In genomic region chr8:10350451-10350850, GRCm38 (mm10) we compare ENCODE assay signal across 18 mouse cellular contexts.
"Had no signal": no experiment of that assay in that cellular context is flagged by ENCODE, and none has a peak within 500 bp of the region (broad histone marks: within the 10 kb centered on the region; RNA-seq: fewer than 3 reads in every experiment).

No protein-coding gene starts in this region.

- H3K4me1 ChIP-seq: lung, embryonic 15.5 days; megakaryocyte, embryonic 14.5 days; neural tube, embryonic 12.5 days; stomach, embryonic 15.5 days had no signal

- H3K27ac ChIP-seq: lung, embryonic 15.5 days; macrophage; midbrain, embryonic 12.5 days; neural tube, embryonic 12.5 days; stomach, embryonic 15.5 days; stomach, postnatal 0 days had no signal

- H3K9me3 ChIP-seq: lung, embryonic 15.5 days; midbrain, embryonic 12.5 days; neural tube, embryonic 12.5 days; stomach, embryonic 15.5 days had no signal

- H3K4me3 ChIP-seq: lung, embryonic 15.5 days; megakaryocyte, embryonic 14.5 days; midbrain, embryonic 12.5 days; neural tube, embryonic 12.5 days; stomach, embryonic 15.5 days had no signal

- ATAC-seq: liver, postnatal 0 days; lung, postnatal 0 days; midbrain, embryonic 16.5 days had no signal

- H3K9ac ChIP-seq: liver, postnatal 0 days; lung, embryonic 15.5 days; midbrain, embryonic 12.5 days; neural tube, embryonic 12.5 days; stomach, embryonic 15.5 days had no signal

- H3K36me3 ChIP-seq: lung, embryonic 15.5 days; midbrain, embryonic 12.5 days; neural tube, embryonic 12.5 days; stomach, embryonic 15.5 days had no signal

- DNase-seq: liver, postnatal 0 days; lung, adult 2 months; lung, postnatal 14 days; lung, postnatal 36 days; midbrain, embryonic 14.5 days; right cerebral cortex, postnatal 14 days; thymus, adult 2 months; thymus, postnatal 25 days; thymus, postnatal 4 days had no signal

- H3K4me2 ChIP-seq: lung, embryonic 15.5 days; midbrain, embryonic 12.5 days; neural tube, embryonic 12.5 days; stomach, embryonic 15.5 days had no signal

- H3K27me3 ChIP-seq: lung, embryonic 15.5 days; megakaryocyte, embryonic 14.5 days; midbrain, embryonic 12.5 days; neural tube, embryonic 12.5 days; stomach, embryonic 15.5 days had no signal
